Mouse (Mus musculus) lung, postnatal 0 days (tissue): ENCODE results near the gene Mag.
"Not testable (repeated sequence)": the region's sequence is repeated elsewhere in the genome, so short reads cannot be mapped to it uniquely, and the experiment has no call there.

Experiments used
- CTCF ChIP-seq: IDR thresholded peaks from 2 replicates; pipeline ENCODE4 v1.5.1; 2016; ENCODE audit warnings: antibody characterized with exemption, mild to moderate bottlenecking
- EP300 ChIP-seq: IDR thresholded peaks from 2 replicates; pipeline ENCODE4 v1.6.1; 2016; ENCODE audit warnings: antibody characterized with exemption, mild to moderate bottlenecking, control low read depth

DNA sequence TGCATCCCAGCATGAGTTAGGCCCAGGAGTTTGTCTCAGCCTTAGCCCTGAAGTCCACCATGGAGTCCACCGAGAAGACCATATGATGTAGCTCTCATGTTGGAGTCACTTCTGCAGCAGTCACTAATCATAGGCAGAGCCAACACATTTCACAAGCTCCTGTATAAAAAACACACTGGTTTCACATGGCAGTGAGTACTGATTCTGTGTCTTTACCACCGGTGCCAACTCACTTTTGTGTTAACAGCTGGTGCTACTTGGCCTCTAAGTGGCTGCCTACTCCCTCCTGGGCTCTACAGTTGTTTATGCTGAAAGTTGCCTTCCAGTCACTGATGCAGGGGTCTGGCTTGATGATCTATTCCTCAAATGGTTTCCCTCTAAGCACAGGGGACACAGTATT is 9.9 kb upstream of the Mag start, which contains the start of gene Hamp2:
- TF ChIP-seq CTCF, EP300: not testable (repeated sequence)
